Comparison of ENCODE assay signal across 19 mouse cellular contexts in genomic region chrX:12800559-12800958, GRCm38 (mm10). TPM values are rescaled to one million over a fixed set of nuclear protein-coding genes. Genes with fewer than 3 reads are reported as not detected.
DNase-seq lines count a peak whose midpoint lies in the region; TF ChIP-seq lines count a peak whose summit lies in the region.
"Had no signal": no experiment of that assay in that cellular context is flagged by ENCODE, and none has a peak within 500 bp of the region (broad histone marks: within the 10 kb centered on the region; RNA-seq: fewer than 3 reads in every experiment).

No protein-coding gene starts in this region.

- no peak overlapping the region for H3K27ac ChIP-seq in MEL (ENCODE audit: control insufficient read depth, low read depth, low read length)

- TF ChIP-seq CTCF in MEL (IDR thresholded peaks at IDR 0.05 in 2 of 3, conservative IDR thresholded peaks at IDR 0.05 in 1 of 3; ENCODE audit: control insufficient read depth in 1 of 3, insufficient read depth in 1 of 3, low read depth in 2 of 3, low read length in 3 of 3, poor library complexity in 1 of 3, severe bottlenecking in 1 of 3) = no peak

- H3K9me3 ChIP-seq in MEL (replicated peaks; ENCODE audit: insufficient read depth, low read length) = no peaks in the 10 kb centered on the region
- H3K9me3 ChIP-seq: G1E had no signal

- DNase-seq in 3T3-L1 (ENCODE audit: low read depth, low spot score) (peak; percentile 24), MEL (ENCODE audit: low read depth, low spot score) (peak; percentile 38)
- DNase-seq in right cerebral cortex, postnatal 4 days = no peak
- no peak for DNase-seq in right cerebral cortex, postnatal 36 days (ENCODE audit: low spot score in 2 of 2)
- DNase-seq: adrenal gland, adult 2 months; adrenal gland, adult 8-10 months; adrenal gland, postnatal 10 days; adrenal gland, postnatal 14 days; adrenal gland, postnatal 25 days; adrenal gland, postnatal 36 days; B cell, adult 2 months; cerebellum, adult 11 months; cerebellum, adult 11-12 months; cerebellum, adult 18-20 months; cerebellum, adult 2 months; cerebellum, adult 8-10 months had no signal

- H3K79me2 ChIP-seq in MEL (ENCODE audit: control insufficient read depth, insufficient read depth, low read length, poor library complexity) = no peaks in the 10 kb centered on the region

- peak; percentile 48 to 54; a peak in 3 of 4 replicates for TF ChIP-seq EP300 in MEL (IDR thresholded peaks at IDR 0.05; ENCODE audit: low read depth in 1 of 2, low read length in 2 of 2)

- no peak for TF ChIP-seq POLR2A in MEL (IDR thresholded peaks at IDR 0.05; ENCODE audit: control insufficient read depth in 1 of 2, insufficient read depth in 1 of 2, low read depth in 1 of 2, low read length in 2 of 2, poor library complexity in 1 of 2)

- H3K36me3 ChIP-seq in MEL (ENCODE audit: control insufficient read depth in 1 of 2, insufficient read depth in 2 of 2, low read length in 2 of 2) = no peaks in the 10 kb centered on the region; a peak in 2 of 4 replicates
- H3K36me3 ChIP-seq: G1E had no signal

- no peak overlapping the region for H3K4me3 ChIP-seq in MEL (ENCODE audit: control insufficient read depth in 1 of 2, insufficient read depth in 1 of 2, low read depth in 2 of 2, low read length in 2 of 2)

- H3K4me1 ChIP-seq in MEL (ENCODE audit: control insufficient read depth in 1 of 2, insufficient read depth in 2 of 2, low read length in 2 of 2) = peaks cover 4 to 9% of the 10 kb centered on the region in 2 experiments

- no peak for TF ChIP-seq RAD21 in MEL (IDR thresholded peaks at IDR 0.05; ENCODE audit: low read depth, low read length)

- no peaks in the 10 kb centered on the region for H3K27me3 ChIP-seq in MEL (ENCODE audit: control insufficient read depth in 1 of 2, insufficient read depth in 2 of 2, low read length in 2 of 2)
- H3K27me3 ChIP-seq: CH12.LX, Patski had no signal

- no peak overlapping the region for H3K9ac ChIP-seq in MEL (ENCODE audit: control insufficient read depth, low read depth, low read length, poor library complexity, severe bottlenecking)

TF ChIP-seq in MEL, 35 proteins besides CTCF, POLR2A, EP300 and RAD21:
- no peak for TF ChIP-seq POLR2AphosphoS2 (IDR thresholded peaks at IDR 0.05; ENCODE audit: low read length)
- peak; percentile 68 for TF ChIP-seq GATA1 (IDR thresholded peaks at IDR 0.05; ENCODE audit: low read depth, low read length)
- no peak for TF ChIP-seq E2F4 (IDR thresholded peaks at IDR 0.05; ENCODE audit: borderline replicate concordance, low read depth, low read length)
- no peak for TF ChIP-seq TAL1 (IDR thresholded peaks at IDR 0.05; ENCODE audit: low read length)
- peak; percentile 37; the same call in 1 of the 2 replicates for TF ChIP-seq RCOR1 (IDR thresholded peaks at IDR 0.05; ENCODE audit: low read depth, low read length)
- no peak for TF ChIP-seq CHD2 (IDR thresholded peaks at IDR 0.05; ENCODE audit: low read length)
- no peak for TF ChIP-seq TBP (IDR thresholded peaks at IDR 0.05; ENCODE audit: low read depth, low read length)
- TF ChIP-seq GABPA (IDR thresholded peaks at IDR 0.05; ENCODE audit: low read depth, low read length) = no peak
- no peak for TF ChIP-seq HCFC1 (IDR thresholded peaks at IDR 0.05; ENCODE audit: low read depth, low read length)
- no peak for TF ChIP-seq MYC (IDR thresholded peaks at IDR 0.05; ENCODE audit: low read depth, low read length)
- no peak for TF ChIP-seq POLR2AphosphoS5 (IDR thresholded peaks at IDR 0.05; ENCODE audit: borderline replicate concordance, low read depth, low read length)
- peak; percentile 70 for TF ChIP-seq ETS1 (IDR thresholded peaks at IDR 0.05; ENCODE audit: low read depth, low read length)
- no peak for TF ChIP-seq SMC3 (IDR thresholded peaks at IDR 0.05; ENCODE audit: low read depth, low read length)
- TF ChIP-seq BHLHE40 (IDR thresholded peaks at IDR 0.05; ENCODE audit: borderline replicate concordance, low read depth, low read length) = peak; percentile 60; the same call in 1 of the 2 replicates
- TF ChIP-seq ZC3H11A (IDR thresholded peaks at IDR 0.05; ENCODE audit: low read depth, low read length) = no peak
- peak; percentile 89 for TF ChIP-seq ZNF384 (IDR thresholded peaks at IDR 0.05; ENCODE audit: low read depth, low read length)
- no peak for TF ChIP-seq MAX (IDR thresholded peaks at IDR 0.05; ENCODE audit: low read length)
- no peak for TF ChIP-seq JUND (IDR thresholded peaks at IDR 0.05; ENCODE audit: low read depth, low read length)
- TF ChIP-seq NRF1 (IDR thresholded peaks at IDR 0.05; ENCODE audit: insufficient read depth, low read depth, low read length, poor library complexity, severe bottlenecking) = no peak
- no peak for TF ChIP-seq UBTF (IDR thresholded peaks at IDR 0.05; ENCODE audit: borderline replicate concordance, insufficient read depth, low read depth, low read length)
- no peak for TF ChIP-seq MEF2A (IDR thresholded peaks at IDR 0.05; ENCODE audit: extremely low read depth, insufficient replicate concordance, low read depth, low read length, poor library complexity, severe bottlenecking)
- peak; percentile 55 for TF ChIP-seq SIN3A (IDR thresholded peaks at IDR 0.05; ENCODE audit: low read length)
- no peak for TF ChIP-seq MAFK (IDR thresholded peaks at IDR 0.05; ENCODE audit: borderline replicate concordance, low read depth, low read length)
- TF ChIP-seq ZKSCAN1 (IDR thresholded peaks at IDR 0.05; ENCODE audit: low read depth, low read length) = no peak
- TF ChIP-seq USF2 (IDR thresholded peaks at IDR 0.05; ENCODE audit: borderline replicate concordance in 1 of 2, insufficient read depth in 1 of 2, low read depth in 1 of 2, low read length in 2 of 2) = no peak
- TF ChIP-seq TCF12 (IDR thresholded peaks at IDR 0.05; ENCODE audit: low read depth, low read length) = peak; percentile 70
- no peak for TF ChIP-seq NELFE (IDR thresholded peaks at IDR 0.05; ENCODE audit: low read depth, low read length)
- no peak for TF ChIP-seq ZMIZ1 (IDR thresholded peaks at IDR 0.05; ENCODE audit: low read depth, low read length)
- TF ChIP-seq MXI1 (IDR thresholded peaks at IDR 0.05; ENCODE audit: low read depth, low read length) = peak; percentile 68; the same call in 1 of the 2 replicates
- TF ChIP-seq USF1 (IDR thresholded peaks at IDR 0.05; ENCODE audit: low read depth, low read length) = no peak

RNA-seq across cellular contexts. Expression of gene Med14, which starts 38.7 kb away (rescaled TPM):
- 34.6 and 42.1 TPM in 2 replicates for total RNA-seq in MEL (2012; rRNA removed)
- polyA plus RNA-seq in MEL (2012; ENCODE audit: insufficient read depth in 1 of 2, insufficient read length in 2 of 2, low read depth in 1 of 2, low replicate concordance in 2 of 2, missing spikeins in 1 of 2) = 10 to 100 TPM; 53.3 to 77.9 TPM

Comparison
In these comparisons a context has a peak if more than half of its experiments do, and no peak if none do; other contexts are left out.
1. DNase-seq: peak in 3T3-L1 (single experiment) and MEL (single experiment); none in right cerebral cortex, postnatal 4 days (single experiment) and right cerebral cortex, postnatal 36 days (0 of 2).